In the genomic region with DNA sequence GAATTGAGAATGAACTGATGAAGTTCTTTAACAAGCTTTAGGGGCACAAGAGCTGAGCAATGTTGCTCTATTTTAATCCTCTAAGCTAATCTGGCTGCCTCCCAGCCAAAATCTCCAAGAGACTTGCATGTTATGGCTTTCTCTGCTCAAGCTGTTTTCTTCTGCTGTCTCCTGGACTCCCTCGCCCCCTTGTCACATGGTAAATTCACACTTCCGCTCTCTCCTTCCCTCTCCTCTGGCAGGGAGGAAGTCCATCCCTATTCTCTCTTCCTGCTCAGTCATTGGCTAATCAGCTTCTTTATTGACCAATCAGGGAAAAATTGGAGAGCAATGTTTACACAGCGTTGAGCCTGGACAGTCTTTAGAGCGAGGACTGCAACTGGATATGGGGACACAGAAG, we compare ENCODE assay signal across 22 mouse cellular contexts. TPM values are rescaled to one million over a fixed set of nuclear protein-coding genes. Genes with fewer than 3 reads are reported as not detected.
DNase-seq lines count a peak whose midpoint lies in the region; ATAC-seq lines count a peak whose summit lies in the region.
"Had no signal": no experiment of that assay in that cellular context is flagged by ENCODE, and none has a peak within 500 bp of the region (broad histone marks: within the 10 kb centered on the region; RNA-seq: fewer than 3 reads in every experiment).

No protein-coding gene starts in this region.

- H3K4me1 ChIP-seq in forebrain, embryonic 10.5 days, result no peaks in the 10 kb centered on the region
- H3K4me1 ChIP-seq: hindbrain, embryonic 15.5 days; limb, embryonic 15.5 days; midbrain, embryonic 15.5 days had no signal

- DNase-seq in frontal cortex, postnatal 25 days (ENCODE audit: low spot score in 2 of 2), result no peak
- peak; percentile 60 for DNase-seq in ES-CJ7 (ENCODE audit: low read depth, low spot score)
- peak; percentile 38 to 72 for DNase-seq in frontal cortex, postnatal 36 days (ENCODE audit: low spot score in 2 of 2)
- DNase-seq in left cerebral cortex, postnatal 36 days (ENCODE audit: low spot score in 2 of 2), result peak; percentile 36 to 47
- no peak for DNase-seq in embryo, embryonic 10.5 days (ENCODE audit: low spot score)
- no peak for DNase-seq in adrenal gland, adult 8-10 months
- DNase-seq in forebrain, embryonic 10.5 days (ENCODE audit: extremely low spot score, low spot score), result no peak
- DNase-seq: cerebellum, adult 9-10 months; gastrocnemius, adult 2 months; heart, postnatal 36 days; kidney, adult 11 months; liver, postnatal 0 days; thymus, postnatal 4 days had no signal

- WGBS in forebrain, embryonic 10.5 days, result 93% methylated on average over 4 of the region's 4 CpGs

- no peak overlapping the region for H3K4me3 ChIP-seq in forebrain, embryonic 10.5 days
- H3K4me3 ChIP-seq: erythroblast, embryonic 14.5 days; gastrocnemius, adult 2 months; hindbrain, embryonic 15.5 days; layer of hippocampus, adult 2 months; limb, embryonic 15.5 days; midbrain, embryonic 15.5 days had no signal

- no peaks in the 10 kb centered on the region for H3K9me3 ChIP-seq in forebrain, embryonic 10.5 days
- H3K9me3 ChIP-seq: hindbrain, embryonic 15.5 days; limb, embryonic 15.5 days; midbrain, embryonic 15.5 days had no signal

- intact Hi-C loops in left cerebral cortex, postnatal 36 days (cut with DNase I), result no loop called here

- no peak overlapping the region for H3K27ac ChIP-seq in forebrain, embryonic 10.5 days
- H3K27ac ChIP-seq: gastrocnemius, adult 2 months; hindbrain, embryonic 15.5 days; kidney, postnatal 0 days; layer of hippocampus, adult 2 months; limb, embryonic 15.5 days; midbrain, embryonic 15.5 days had no signal

- peak; percentile 60 for ATAC-seq in frontal cortex, adult (ENCODE audit: low TSS enrichment)
- ATAC-seq: CD4-positive, CD25-positive, alpha-beta regulatory T cell, adult 4 months; forebrain, embryonic 14.5 days; liver, postnatal 0 days; midbrain, embryonic 15.5 days had no signal

- H3K36me3 ChIP-seq in forebrain, embryonic 10.5 days (replicated peaks), result peaks cover 44% of the 10 kb centered on the region

- H3K27me3 ChIP-seq in forebrain, embryonic 10.5 days (ENCODE audit: poor library complexity, severe bottlenecking), result no peaks in the 10 kb centered on the region
- H3K27me3 ChIP-seq: hindbrain, embryonic 15.5 days; limb, embryonic 15.5 days; midbrain, embryonic 15.5 days had no signal

RNA-seq across cellular contexts. Expression of a gene that starts 28.6 kb away (rescaled TPM):
- 10 to 100 TPM; 24.6 to 26.7 TPM for total RNA-seq in left cerebral cortex, postnatal 36 days (2021)
- total RNA-seq in adrenal gland, adult 8-10 months (2022), result 10 to 100 TPM; 23.2 to 27.1 (median 24.6) TPM
- 24.9 and 26.7 TPM in 2 replicates for polyA plus RNA-seq in forebrain, embryonic 10.5 days (2016; fragmentation: Nextera tagmentation; extraction: Ambion mirVana)

RNA-seq across cellular contexts. Expression of a gene that starts 31.9 kb away (rescaled TPM):
- total RNA-seq in left cerebral cortex, postnatal 36 days (2021), result 10 to 100 TPM; 24.0 to 26.7 TPM
- 10 to 100 TPM; 25.7 to 27.3 (median 26.2) TPM for total RNA-seq in adrenal gland, adult 8-10 months (2022)
- polyA plus RNA-seq in forebrain, embryonic 10.5 days (2016; fragmentation: Nextera tagmentation; extraction: Ambion mirVana), result 45.6 and 48.8 TPM in 2 replicates

Comparison
In these comparisons a context has a peak if more than half of its experiments do, and no peak if none do; other contexts are left out.
1. DNase-seq: peak in ES-CJ7 (single experiment), frontal cortex, postnatal 36 days (2 of 2) and left cerebral cortex, postnatal 36 days (2 of 2); none in frontal cortex, postnatal 25 days (0 of 2), embryo, embryonic 10.5 days (single experiment), adrenal gland, adult 8-10 months (single experiment) and forebrain, embryonic 10.5 days (single experiment).